Mouse (Mus musculus): ENCODE measurements around the gene Haspin. TPM values are rescaled to one million over a fixed set of nuclear protein-coding genes. Genes with fewer than 3 reads are reported as not detected.

Gene Haspin
- total RNA-seq, 2 experiments from 2014 or later, result 0.12 TPM; not detected in 1

- DNase-seq (ENCODE audit: low spot score), result no peak
Observed at GRCm38 (mm10) chr11:73090283-73090682, 47.8 kb downstream of the Haspin start, which contains the start of gene Itgae. Itgae (plus strand) TSS chr11:73090583.

- no peak for DNase-seq (ENCODE audit: low spot score)
Observed at GRCm38 (mm10) chr11:73087700-73088480, 50.2 kb downstream of the Haspin start.

Other genes starting within 250 kb of the Haspin start
- gene Atp2a3, start 177.1 kb downstream of the Haspin start, total RNA-seq (2021), result 1 to 10 TPM; 4.3 to 6.0 TPM
- under 1 TPM; 0.62 to 0.78 TPM for gene P2rx1, start 139.2 kb downstream of the Haspin start, total RNA-seq (2021)
- gene Camkk1, start 119.3 kb downstream of the Haspin start, total RNA-seq (2021), result under 1 TPM; 0.55 to 0.64 TPM
- 1 to 10 TPM; 2.3 to 2.4 TPM for gene Ncbp3, start 90.5 kb downstream of the Haspin start, total RNA-seq (2021)
- under 1 TPM in 1 of 2 experiments, not detected in 1; 0.12 TPM for gene Itgae, start 47.7 kb downstream of the Haspin start, total RNA-seq (2021)
- 1 to 10 TPM; 8.1 to 8.4 TPM for gene P2rx5, start 22.1 kb upstream of the Haspin start, total RNA-seq (2021)
- gene Emc6, start 38.7 kb upstream of the Haspin start, total RNA-seq (2021), result 10 to 100 TPM; 84.7 to 88.1 TPM
- 10 to 100 TPM in 1 of 2 experiments, 1 to 10 TPM in 1; 7.8 to 12.0 TPM for gene Tax1bp3, start 38.8 kb upstream of the Haspin start, total RNA-seq (2021)
- 1 to 10 TPM; 4.4 to 5.7 TPM for gene Ctns, start 60.7 kb upstream of the Haspin start, total RNA-seq (2021)
- under 1 TPM; 0.39 to 0.40 TPM for gene Shpk, start 61.2 kb upstream of the Haspin start, total RNA-seq (2021)
- under 1 TPM; 0.09 to 0.24 TPM for gene Trpv1, start 96.0 kb upstream of the Haspin start, total RNA-seq (2021)
- gene Trpv3, start 129.1 kb upstream of the Haspin start, total RNA-seq (2021), result not detected
- 1 to 10 TPM; 3.9 to 5.4 TPM for gene Aspa, start 191.3 kb upstream of the Haspin start, total RNA-seq (2021)
- gene Gm49340, start 191.4 kb upstream of the Haspin start, total RNA-seq (2021), result not detected
- gene Spata22, start 191.4 kb upstream of the Haspin start, total RNA-seq (2021), result not detected
- gene Olfr20, start 212.5 kb upstream of the Haspin start, total RNA-seq (2021), result not detected
- gene Olfr376, start 233.0 kb upstream of the Haspin start, total RNA-seq (2021), result not detected

Data from gastrocnemius, adult 18-20 months (tissue).